Mouse (Mus musculus) olfactory bulb, adult 2 months (tissue): ENCODE results near the gene Rps11.

Experiments
- CTCF ChIP-seq: fragments of 200-500 bp; IDR thresholded peaks from 2 replicates; pipeline ENCODE4 v1.5.1; 2012; ENCODE audit warnings: low read depth, mild to moderate bottlenecking, low read length, moderate library complexity; ENCODE audit not compliant: insufficient read depth
- POLR2A ChIP-seq: fragments of 200-500 bp; IDR thresholded peaks from 2 replicates; pipeline ENCODE4 v1.6.1; 2012; ENCODE audit warnings: mild to moderate bottlenecking, low read depth, low read length, moderate library complexity; ENCODE audit not compliant: insufficient read depth

DNA sequence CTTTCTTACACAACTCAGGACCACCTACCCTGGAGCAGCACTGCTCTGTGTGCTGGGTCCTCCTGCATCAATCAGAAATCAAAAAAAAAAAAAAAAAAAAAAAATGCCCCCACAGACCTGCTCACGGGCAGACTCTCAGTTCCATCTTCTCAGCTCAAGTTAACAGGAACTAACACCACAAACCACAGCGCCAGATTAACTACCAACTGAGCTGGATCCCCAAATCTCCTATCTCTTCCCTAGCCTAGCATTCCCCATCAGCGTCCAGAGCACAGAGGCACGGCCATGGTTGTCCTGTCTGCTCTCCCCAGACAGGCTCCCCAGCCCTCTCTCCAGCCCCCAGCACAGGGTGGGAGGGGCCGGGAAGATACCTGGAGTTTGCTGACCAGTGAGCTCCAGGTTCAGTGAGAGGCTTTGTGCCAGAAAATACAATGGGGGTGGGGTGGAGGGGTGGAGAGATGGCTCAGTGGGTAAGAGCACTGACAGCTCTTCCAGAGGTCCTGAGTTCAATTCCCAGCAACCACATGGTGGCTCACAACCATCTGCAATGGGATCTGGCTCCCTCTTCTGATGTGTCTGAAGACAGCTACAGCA, 17.1 kb downstream of the Rps11 start:
- no peak for TF ChIP-seq CTCF
- TF ChIP-seq POLR2A = no peak
